Mouse (Mus musculus) intestine, embryonic 14.5 days (tissue): ENCODE results near the gene Cbfa2t3. TPM values are rescaled to one million over a fixed set of nuclear protein-coding genes. Genes with fewer than 3 reads are reported as not detected.

Source experiments
- ATAC-seq: fragments of 200-750 bp; cut with Nextera tagmentation; replicated peaks from 2 replicates; pipeline ENCODE4 v1.8.0; 2017; ENCODE audit warnings: low read depth, moderate number of reproducible peaks, moderate TSS enrichment, moderate library complexity; ENCODE audit not compliant: low FRiP score, low TSS enrichment
- DNase-seq: peaks from one replicate; pipeline ENCODE4 v3.0.0-alpha.2; 2018; ENCODE audit warnings: low spot score
- H3K27ac ChIP-seq: fragments of 300-500 bp; sonication (generic); 2 replicates; pipeline ENCODE4 v1.5.1; 2014; ENCODE audit warnings: low read depth, mild to moderate bottlenecking, control low read depth
- H3K27me3 ChIP-seq: fragments of 300-500 bp; sonication (generic); replicated peaks from 2 replicates; pipeline ENCODE4 v1.6.1; 2014; ENCODE audit warnings: low read length, control low read depth; ENCODE audit not compliant: control insufficient read depth, insufficient read depth
- H3K36me3 ChIP-seq: fragments of 300-500 bp; sonication (generic); 2 replicates; pipeline ENCODE4 v1.6.1; 2014; ENCODE audit warnings: low read length, control low read depth; ENCODE audit not compliant: control insufficient read depth, insufficient read depth
- H3K4me1 ChIP-seq: fragments of 300-500 bp; sonication (generic); replicated peaks from 2 replicates; pipeline ENCODE4 v1.6.1; 2014; ENCODE audit warnings: low read length, control low read depth, mixed read lengths; ENCODE audit not compliant: control insufficient read depth, insufficient read depth
- H3K4me2 ChIP-seq: fragments of 300-500 bp; sonication (generic); 2 replicates; pipeline ENCODE4 v1.6.1; 2014; ENCODE audit warnings: low read length
- H3K4me3 ChIP-seq: fragments of 300-500 bp; sonication (generic); 2 replicates; pipeline ENCODE4 v1.5.1; 2014; ENCODE audit warnings: low read depth, low read length, control low read depth, mixed read lengths
- H3K9ac ChIP-seq: fragments of 300-500 bp; sonication (generic); 2 replicates; pipeline ENCODE4 v1.6.1; 2014; ENCODE audit warnings: mild to moderate bottlenecking, low read length
- H3K9me3 ChIP-seq: fragments of 300-500 bp; sonication (generic); 2 replicates; pipeline ENCODE4 v1.6.1; 2016; ENCODE audit warnings: low read length, control low read depth; ENCODE audit not compliant: control insufficient read depth
- WGBS: fragments of 180-500 bp; shearing (Covaris S2); extraction: QIAGEN DNeasy Blood & Tissue Kit; methylation state at CpG from one replicate; pipeline ENCODE4 v1.1.7; 2014; 5-methylcytosine and 5-hydroxymethylcytosine counted together
- polyA plus RNA-seq: library from polyadenylated mRNA; unstranded; fragments of >200 nt; fragmentation: Nextera tagmentation; extraction: Ambion mirVana; gene quantifications from 2 replicates; pipeline ENCODE4 v1.2.1, GENCODE M21; 2014

Gene Cbfa2t3
- polyA plus RNA-seq, 1 experiment from 2014 or later = 4.0 TPM

DNA sequence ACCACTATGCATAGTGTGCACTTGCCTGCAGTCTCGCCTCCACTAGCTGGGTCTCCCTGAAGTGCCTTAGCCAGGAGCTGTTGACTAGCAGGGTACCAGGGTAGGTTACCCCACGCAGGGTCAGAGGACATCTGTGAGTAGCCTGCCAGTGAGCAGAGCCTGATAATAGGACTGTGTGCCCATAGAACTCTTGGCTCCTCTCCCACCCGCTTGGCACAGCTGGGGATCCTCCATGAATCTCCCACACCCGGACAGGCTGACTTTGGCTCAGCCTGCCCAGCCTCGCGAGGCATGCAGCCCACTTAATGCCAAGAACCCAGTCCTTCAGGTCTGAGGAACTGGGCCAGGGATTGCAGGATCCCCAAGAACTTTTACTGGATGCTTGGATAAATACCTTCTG is 7.9 kb downstream of the Cbfa2t3 start:
- WGBS = 87% methylated on average over 6 of the region's 6 CpGs
- Histone ChIP-seq H3K9me3 (no peaks in the 10 kb centered on the region), H3K4me2 (no peak overlapping the region), H3K27ac (no peak overlapping the region), H3K27me3 (peaks cover 8% of the 10 kb centered on the region; the same call in 1 of the 2 replicates), H3K36me3 (no peaks in the 10 kb centered on the region), H3K9ac (no peak overlapping the region), H3K4me3 (no peak overlapping the region), H3K4me1 (no peaks in the 10 kb centered on the region)
- ATAC-seq (no peak), DNase-seq (no peak)

- ATAC-seq = no peak
- no peak overlapping the region for H3K27ac ChIP-seq
- H3K4me3 ChIP-seq = no peak overlapping the region
- no peak for DNase-seq
- WGBS = 82% methylated on average over 1 of the region's 1 CpGs
- no peak overlapping the region for H3K4me2 ChIP-seq
- H3K9me3 ChIP-seq = no peaks in the 10 kb centered on the region
- no peak overlapping the region for H3K9ac ChIP-seq
- no peaks in the 10 kb centered on the region for H3K36me3 ChIP-seq
- H3K4me1 ChIP-seq = no peaks in the 10 kb centered on the region
- H3K27me3 ChIP-seq = peaks cover 11% of the 10 kb centered on the region; the same call in 1 of the 2 replicates
Observed at GRCm38 (mm10) chr8:122689315-122689714, 9.6 kb downstream of the Cbfa2t3 start.

- no peak for ATAC-seq
Observed at GRCm38 (mm10) chr8:122686879-122687278, 12.0 kb downstream of the Cbfa2t3 start.

GRCm38 (mm10) chr8:122685097-122685861 is 13.6 kb downstream of the Cbfa2t3 start:
- Histone ChIP-seq H3K9ac (no peak overlapping the region), H3K36me3 (no peaks in the 10 kb centered on the region), H3K4me1 (no peaks in the 10 kb centered on the region), H3K9me3 (no peaks in the 10 kb centered on the region), H3K4me3 (no peak overlapping the region), H3K4me2 (no peak overlapping the region), H3K27ac (no peak overlapping the region), H3K27me3 (peaks cover 24% of the 10 kb centered on the region)
- ATAC-seq = no peak
- 42% methylated on average over 19 of the region's 19 CpGs for WGBS
- DNase-seq = no peak

More at GRCm38 (mm10) chr8:122686879-122687278, 12.0 kb downstream of the Cbfa2t3 start:
- 57% methylated on average over 9 of the region's 9 CpGs for WGBS
- Histone ChIP-seq H3K27me3 (peaks cover 14% of the 10 kb centered on the region), H3K4me1 (no peaks in the 10 kb centered on the region), H3K36me3 (no peaks in the 10 kb centered on the region), H3K4me2 (no peak overlapping the region), H3K27ac (no peak overlapping the region), H3K9ac (no peak overlapping the region), H3K4me3 (no peak overlapping the region), H3K9me3 (no peaks in the 10 kb centered on the region)
- no peak for DNase-seq

DNA sequence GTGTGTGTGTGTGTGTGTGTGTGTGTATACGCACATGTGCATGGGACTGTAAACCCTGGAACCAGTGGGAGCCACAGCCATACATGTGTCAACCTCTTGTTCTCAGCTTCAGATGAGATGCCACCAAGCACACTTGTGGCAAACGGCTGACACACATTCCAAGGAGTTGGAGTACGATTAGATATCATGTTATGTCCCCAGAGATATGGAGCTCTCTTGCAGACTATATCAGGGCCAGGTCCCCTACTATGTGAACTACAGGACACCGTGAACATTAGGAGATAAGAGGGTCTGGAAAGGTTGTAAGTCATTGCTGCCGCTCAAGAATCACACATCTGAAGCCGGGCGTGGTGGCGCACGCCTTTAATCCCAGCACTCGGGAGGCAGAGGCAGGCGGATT is 16.1 kb downstream of the Cbfa2t3 start:
- ATAC-seq = no peak
- Histone ChIP-seq H3K36me3 (no peaks in the 10 kb centered on the region), H3K4me1 (peaks cover 6% of the 10 kb centered on the region; the same call in 1 of the 2 replicates), H3K9ac (no peak overlapping the region), H3K4me2 (no peak overlapping the region), H3K9me3 (no peaks in the 10 kb centered on the region), H3K27me3 (peaks cover 47% of the 10 kb centered on the region), H3K4me3 (no peak overlapping the region), H3K27ac (no peak overlapping the region)
- DNase-seq = no peak
- WGBS = 93% methylated on average over 11 of the region's 11 CpGs

DNA sequence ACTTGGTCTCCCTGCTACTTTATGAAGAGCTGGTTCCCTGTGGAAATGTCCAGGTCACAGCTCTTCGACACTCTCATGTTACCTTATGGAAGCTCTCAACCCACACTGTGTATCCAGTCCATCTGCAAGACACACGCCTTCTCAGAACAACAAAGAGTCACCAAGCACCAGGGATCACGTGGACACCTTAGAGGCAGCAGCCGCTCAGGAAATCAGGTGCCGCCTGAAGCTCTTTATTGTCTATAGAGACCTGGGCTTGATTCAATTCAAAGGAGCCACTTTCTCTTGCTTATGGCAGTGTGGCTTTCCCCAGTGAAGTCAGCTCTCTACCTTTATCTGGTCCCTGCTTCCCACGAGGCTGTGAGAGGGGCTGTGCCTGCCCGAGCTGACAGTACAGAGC is 18.7 kb downstream of the Cbfa2t3 start:
- Histone ChIP-seq H3K27ac (no peak overlapping the region), H3K9me3 (no peaks in the 10 kb centered on the region), H3K27me3 (peaks cover 63% of the 10 kb centered on the region), H3K9ac (no peak overlapping the region), H3K4me3 (no peak overlapping the region), H3K36me3 (no peaks in the 10 kb centered on the region), H3K4me2 (no peak overlapping the region), H3K4me1 (peaks cover 6% of the 10 kb centered on the region; the same call in 1 of the 2 replicates)
- WGBS = 37% methylated on average over 7 of the region's 7 CpGs
- ATAC-seq = no peak
- no peak for DNase-seq

GRCm38 (mm10) chr8:122679325-122679920 is 19.5 kb downstream of the Cbfa2t3 start:
- Histone ChIP-seq H3K9ac (no peak overlapping the region), H3K4me3 (no peak overlapping the region), H3K9me3 (no peaks in the 10 kb centered on the region), H3K27ac (no peak overlapping the region), H3K4me2 (peak overlapping the region; percentile 84; the same call in 1 of the 2 replicates), H3K4me1 (peaks cover 6% of the 10 kb centered on the region; the same call in 1 of the 2 replicates), H3K27me3 (peaks cover 63% of the 10 kb centered on the region), H3K36me3 (no peaks in the 10 kb centered on the region)
- DNase-seq (no peak), ATAC-seq (no peak)
- 32% methylated on average over 11 of the region's 11 CpGs for WGBS

DNA sequence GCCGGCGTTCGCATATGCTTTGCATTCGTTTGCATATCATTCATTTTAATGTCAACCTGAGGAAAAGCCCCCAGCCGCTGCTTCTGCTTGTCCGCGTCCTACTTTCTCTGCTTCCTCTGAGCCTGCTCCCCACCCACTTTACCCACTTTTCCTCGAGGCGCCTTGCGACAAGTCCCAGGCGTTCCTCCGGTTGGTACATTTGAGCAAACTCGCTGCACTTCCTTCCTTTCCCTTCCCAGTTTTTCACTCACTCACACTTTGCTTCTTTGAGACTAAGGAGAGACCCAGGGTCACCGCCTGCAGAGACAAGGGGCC is 20.1 kb downstream of the Cbfa2t3 start:
- no peak for DNase-seq
- no peaks in the 10 kb centered on the region for H3K36me3 ChIP-seq
- peaks cover 63% of the 10 kb centered on the region for H3K27me3 ChIP-seq
- H3K4me2 ChIP-seq = peak overlapping the region; percentile 84
- no peak overlapping the region for H3K27ac ChIP-seq
- peak overlapping the region; percentile 44; the same call in 1 of the 2 replicates for H3K9ac ChIP-seq
- no peak; the same call in 1 of the 2 replicates for ATAC-seq
- 2% methylated on average over 14 of the region's 14 CpGs for WGBS
- peak overlapping the region; percentile 59 for H3K4me3 ChIP-seq
- no peaks in the 10 kb centered on the region for H3K9me3 ChIP-seq
- peaks cover 7% of the 10 kb centered on the region; the same call in 1 of the 2 replicates for H3K4me1 ChIP-seq
